Mouse (Mus musculus) hematopoietic stem cell, adult 5-6 weeks (primary cell): Measurements from ENCODE around the gene Odf3l2. TPM values are rescaled to one million over a fixed set of nuclear protein-coding genes. Genes with fewer than 3 reads are reported as not detected.

Experiments used
- ATAC-seq, 2 experiments: fragments of 125-278 bp in 1 of 2; replicated peaks in 1 of 2; 2 replicates each; pipeline ENCODE4 v1.8.0; 2016 to 2017; ENCODE audit warnings: inconsistent platforms in 2 of 2, mild to moderate bottlenecking in 2 of 2, moderate number of reproducible peaks in 2 of 2, low read depth in 1 of 2, moderate TSS enrichment in 1 of 2; ENCODE audit not compliant: low FRiP score in 2 of 2, poor library complexity in 2 of 2, severe bottlenecking in 2 of 2, insufficient read depth in 1 of 2, low TSS enrichment in 1 of 2
- total RNA-seq: library from RNA; stranded (forward); fragments of 172-1452, 232-1000 nt; gene quantifications from 2 replicates; pipeline ENCODE4 v1.2.3, GENCODE M21; 2017

The Odf3l2 gene
- total RNA-seq, 1 experiment from 2014 or later: not detected

DNA sequence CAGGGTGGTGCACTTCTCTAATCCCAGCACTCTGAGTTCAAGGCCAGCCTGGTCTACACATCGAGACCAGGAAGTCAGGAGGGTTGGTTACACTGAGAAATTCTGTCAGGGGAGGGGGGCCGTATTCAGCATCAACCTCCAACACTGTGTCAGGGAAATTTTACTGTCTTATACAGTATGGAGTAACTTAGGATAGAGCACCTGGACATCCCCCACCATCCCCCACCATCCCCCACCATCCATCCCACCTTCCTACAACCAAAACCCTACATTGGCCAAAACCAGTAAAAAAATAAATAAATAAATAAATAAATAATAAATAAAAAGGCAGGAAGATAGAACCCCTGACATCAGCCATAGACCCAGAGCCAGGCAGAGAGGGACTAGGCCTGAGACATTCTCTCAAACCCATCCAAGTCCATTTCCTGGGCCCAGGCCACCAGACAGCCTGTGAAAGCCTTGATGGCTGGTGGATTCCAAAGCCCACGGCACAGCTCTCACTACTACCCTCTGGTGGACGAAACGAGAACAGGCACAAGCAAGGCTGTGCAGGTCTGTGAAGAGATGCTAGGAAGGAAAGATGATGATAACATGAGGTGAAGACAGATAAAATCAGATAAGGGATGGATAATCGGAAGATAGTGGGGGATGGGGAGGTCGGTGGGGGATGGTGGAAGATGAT lies 3.7 kb upstream of the Odf3l2 start:
- ATAC-seq: peak; percentile 76 to 86

DNA sequence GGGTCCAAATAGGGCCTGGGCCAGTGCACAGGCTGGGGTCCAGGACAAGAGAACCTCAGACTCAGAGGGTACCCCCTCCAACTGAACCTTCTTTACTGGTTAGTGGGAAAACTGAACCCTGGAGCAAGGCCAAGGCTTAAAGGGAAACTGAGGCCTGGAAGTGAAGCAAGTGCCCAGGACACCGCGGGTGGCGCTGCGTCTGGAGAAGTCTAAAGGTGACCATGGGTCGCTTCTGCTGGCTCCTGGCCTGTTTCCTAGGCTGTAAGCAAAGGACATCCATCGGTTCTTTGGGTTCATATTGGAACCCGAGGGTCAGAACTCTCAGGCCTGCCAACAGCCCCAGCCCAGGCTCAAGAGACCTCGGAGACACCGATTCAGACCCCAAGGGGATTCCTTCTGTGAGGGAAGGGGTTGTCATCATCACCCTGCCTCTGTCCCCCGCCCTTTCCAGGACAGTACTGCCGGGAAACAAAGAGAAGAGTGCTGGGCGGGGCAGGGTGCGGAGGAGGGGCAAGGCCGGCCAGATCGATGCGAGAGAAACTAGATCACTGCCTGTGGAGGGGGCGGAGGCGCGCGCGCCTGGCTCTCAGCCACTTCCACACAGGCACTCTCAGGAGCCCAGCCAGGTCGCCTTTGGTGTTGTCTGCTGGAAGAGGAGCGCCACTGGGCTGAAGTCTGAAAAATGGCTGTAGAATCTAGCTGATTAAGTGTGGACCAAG lies 6.9 kb downstream of the Odf3l2 start:
- ATAC-seq: no peak

DNA sequence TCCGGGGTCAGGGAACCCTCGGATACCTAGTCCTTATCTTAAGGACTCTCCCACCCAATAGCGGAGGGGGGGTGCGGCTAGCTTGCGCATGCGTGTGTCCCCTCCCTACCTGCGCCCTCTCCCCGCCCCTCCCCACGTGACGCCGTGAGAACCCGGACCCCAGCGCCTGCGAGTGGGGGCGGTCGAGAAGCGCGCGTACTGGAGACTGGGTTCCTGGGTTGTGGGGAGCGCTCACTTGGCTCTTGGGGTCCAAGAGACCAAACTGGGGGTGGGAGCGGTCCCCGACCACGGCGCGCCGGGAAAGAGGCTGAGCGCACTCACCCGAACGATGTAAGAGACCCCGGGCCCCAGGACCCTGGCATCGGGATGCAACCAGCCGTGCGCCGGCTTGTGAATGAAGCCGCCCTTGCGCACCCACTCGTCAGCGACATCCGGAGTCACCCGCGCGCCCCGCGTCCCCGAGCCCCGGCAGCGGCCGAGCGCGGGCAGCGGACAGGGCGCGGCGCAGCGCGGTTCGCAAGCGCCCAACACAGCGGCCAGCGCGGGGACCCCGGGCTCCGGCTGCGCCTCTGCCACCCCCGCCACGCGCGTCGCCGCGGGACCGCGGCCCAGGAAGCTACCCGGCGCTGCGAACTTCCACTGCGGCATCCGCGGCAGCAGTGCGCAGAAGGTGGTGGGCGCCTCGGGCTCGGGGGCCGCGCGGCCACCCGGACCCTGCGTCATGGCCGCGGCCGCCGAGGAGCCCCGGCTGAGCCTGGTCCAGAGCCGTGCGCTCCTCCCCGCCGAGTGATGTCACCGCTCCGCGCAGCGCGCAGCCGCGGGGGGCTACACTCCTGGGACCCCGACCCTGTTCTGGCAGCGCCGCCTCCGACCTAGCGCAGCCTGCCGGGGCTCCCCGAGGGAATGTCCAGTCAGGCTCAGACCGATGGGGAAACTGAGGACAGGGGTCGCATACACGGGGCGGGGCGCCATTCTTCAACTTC lies 8.1 kb downstream of the Odf3l2 start, which contains the start of gene Shc2:
Shc2 (minus strand) TSS at position 791 of the 983 bp plus-strand sequence.
- ATAC-seq: no peak

DNA sequence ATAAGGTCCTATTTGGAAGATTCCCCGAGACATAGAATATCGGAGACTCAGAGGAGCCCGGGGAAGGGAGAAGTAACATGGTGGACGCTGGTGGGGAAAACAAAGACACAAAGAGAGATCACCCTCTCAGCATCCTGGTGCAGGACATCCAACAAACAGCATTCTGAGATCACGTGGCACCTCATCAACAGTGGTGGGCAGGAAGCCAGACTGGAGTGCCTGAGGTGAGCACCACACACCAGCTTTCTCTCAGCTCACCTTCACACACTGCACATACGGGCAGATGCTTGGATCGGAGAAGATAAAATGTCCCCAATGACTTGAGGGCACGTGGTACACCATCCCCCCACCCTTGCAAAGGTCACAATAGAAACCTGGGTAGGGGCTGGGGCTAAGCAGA lies 9.3 kb downstream of the Odf3l2 start:
- no peak for ATAC-seq

- ATAC-seq: no peak
These were observed 12.3 kb downstream of the Odf3l2 start for GRCm38 (mm10) chr10:79633006-79633777.

DNA sequence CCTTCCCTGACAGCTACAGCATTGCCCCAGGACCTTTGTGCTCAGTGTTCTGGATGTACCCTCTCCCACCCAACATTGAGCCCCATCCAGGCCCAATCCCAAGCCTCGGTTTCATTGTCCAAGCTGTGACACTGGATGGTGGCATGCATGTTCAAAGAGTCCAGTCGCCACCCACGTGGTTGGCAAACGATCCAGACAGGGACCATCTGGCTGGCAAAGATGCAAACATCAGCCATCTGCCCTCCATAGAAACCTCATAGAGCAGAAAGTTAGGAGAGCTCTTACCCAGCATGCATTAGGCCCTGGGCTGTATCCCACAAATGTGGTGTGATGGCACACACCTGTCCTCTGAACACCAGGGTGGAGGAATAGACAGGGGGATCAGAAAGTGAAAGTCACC lies 14.1 kb downstream of the Odf3l2 start:
- no peak for ATAC-seq

DNA sequence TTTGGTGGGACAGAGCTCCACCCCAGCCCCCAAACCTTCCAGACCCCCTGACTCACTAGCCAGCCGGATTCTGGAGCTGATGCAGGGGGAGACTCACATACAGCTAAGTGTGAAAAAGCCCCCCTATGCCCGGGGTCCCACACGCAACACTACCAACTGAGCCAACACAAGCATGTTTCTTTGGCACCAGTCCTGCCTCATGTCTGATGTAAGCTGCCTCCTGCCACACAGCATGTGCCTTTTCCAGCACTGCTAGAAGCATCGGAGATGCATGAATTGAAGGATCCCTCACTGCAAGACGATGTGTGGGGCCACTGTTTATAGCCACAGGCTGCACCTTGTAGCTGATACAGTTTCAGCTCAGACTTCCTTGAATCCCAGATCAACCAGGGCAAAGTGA lies 17.2 kb downstream of the Odf3l2 start:
- ATAC-seq: no peak

DNA sequence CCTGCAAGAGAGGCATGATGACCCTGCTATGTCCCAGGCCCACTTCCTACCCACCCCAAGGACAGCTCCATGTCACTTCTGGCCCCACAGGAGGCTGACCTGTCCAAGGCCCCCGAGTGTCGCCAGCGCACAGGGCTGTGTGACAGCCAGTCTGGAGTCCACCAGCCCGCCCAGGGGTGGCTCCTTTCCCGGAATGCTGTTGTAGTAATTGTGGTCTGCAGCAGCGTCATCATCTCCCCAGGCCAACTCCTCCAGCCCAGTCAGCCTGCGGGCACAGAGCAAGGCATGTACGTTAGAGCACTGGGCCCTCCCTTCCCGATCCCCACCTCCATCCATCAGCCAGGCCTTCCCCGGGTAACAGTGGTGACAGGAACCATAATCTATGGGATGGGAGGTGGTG lies 19.4 kb downstream of the Odf3l2 start:
- no peak for ATAC-seq

- ATAC-seq: no peak
These were observed 20.1 kb downstream of the Odf3l2 start for GRCm38 (mm10) chr10:79625398-79625797.

- ATAC-seq: no peak
These were observed 21.6 kb downstream of the Odf3l2 start for GRCm38 (mm10) chr10:79623950-79624349.

- no peak for ATAC-seq
These were observed 29.2 kb downstream of the Odf3l2 start for GRCm38 (mm10) chr10:79616376-79616775.

DNA sequence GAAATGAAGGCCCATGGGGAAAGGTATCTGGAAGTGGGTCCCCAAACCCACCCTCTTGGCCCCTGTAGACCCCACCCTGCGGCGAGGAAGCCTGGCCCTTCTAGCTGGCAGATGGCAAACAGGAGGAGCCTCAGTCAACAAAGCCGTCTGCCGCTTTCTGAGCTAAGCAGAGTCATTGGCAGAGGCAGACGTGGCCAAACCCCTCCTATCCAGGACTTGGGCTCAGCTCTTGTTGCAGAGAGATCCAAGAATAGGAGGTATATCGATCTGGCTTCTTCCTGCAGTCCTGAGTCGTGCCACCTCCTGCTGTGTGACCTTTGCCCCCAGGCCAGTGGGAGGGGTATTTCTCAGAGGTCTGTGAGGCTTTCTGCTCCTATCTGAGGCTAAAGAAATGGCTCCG lies 29.7 kb downstream of the Odf3l2 start:
- ATAC-seq: no peak

DNA sequence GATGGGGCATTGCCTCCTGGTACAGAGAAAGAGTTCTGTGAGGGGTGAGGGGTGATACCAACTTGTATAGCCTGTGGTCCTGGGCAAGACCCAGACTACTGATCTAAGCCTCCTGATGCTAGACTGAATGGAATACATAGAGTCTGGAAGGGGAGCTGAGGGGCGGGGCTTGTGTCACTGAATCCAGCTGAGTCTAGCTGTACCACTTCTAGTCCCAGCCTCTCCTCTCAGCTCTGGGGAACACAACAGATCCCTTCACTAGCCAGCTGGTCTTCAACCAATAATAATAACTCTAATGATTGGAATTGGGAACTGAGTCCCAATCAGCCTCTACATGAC lies 31.3 kb downstream of the Odf3l2 start:
- ATAC-seq: 0 out of 4 replicates have a peak, but pooled peaks of 1 of the 2 experiments have one; percentile 3

DNA sequence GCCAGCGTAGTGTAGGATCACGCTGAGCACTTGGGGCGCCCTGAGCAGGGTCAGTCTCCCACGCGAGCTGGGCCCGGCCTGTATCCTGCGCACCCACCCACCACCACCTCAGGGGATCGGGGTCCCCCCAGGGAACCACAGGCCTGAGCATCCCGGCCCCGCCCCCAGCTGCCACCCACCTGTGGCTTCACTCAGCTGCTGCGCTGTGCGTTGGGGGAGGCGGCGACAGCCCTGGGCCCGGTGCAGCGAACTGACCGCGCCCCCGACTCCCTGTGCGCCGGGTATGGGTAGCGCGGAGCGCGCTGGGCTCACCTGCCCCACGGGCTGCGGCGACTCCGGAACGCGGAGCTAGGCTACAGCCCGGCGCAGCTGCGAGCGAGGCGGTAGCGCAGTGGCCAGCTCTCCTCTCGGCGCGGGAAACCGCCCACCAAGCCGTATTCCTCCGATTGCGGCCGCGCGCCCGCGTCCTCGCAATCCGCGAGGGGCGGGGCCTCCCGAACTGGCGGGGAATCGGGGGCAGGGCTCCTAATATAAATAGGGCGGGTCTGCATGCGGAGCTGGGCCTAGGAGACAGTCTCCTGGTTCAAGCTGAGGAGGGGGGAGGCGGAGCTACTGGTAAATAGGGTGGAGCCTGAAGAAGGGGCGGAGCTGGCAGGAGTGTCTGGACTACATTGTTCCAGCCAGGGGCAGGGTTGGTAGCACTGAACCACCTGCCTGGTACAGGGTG lies 31.8 kb downstream of the Odf3l2 start, which contains the start of gene C2cd4c:
C2cd4c (minus strand) TSS at position 448 of the 727 bp plus-strand sequence.
- peak; percentile 69 to 78 for ATAC-seq

- ATAC-seq: 0 out of 4 replicates have a peak, but pooled peaks have one; percentile 7 to 12
These were observed 33.1 kb downstream of the Odf3l2 start for GRCm38 (mm10) chr10:79612192-79613135.
